Mouse (Mus musculus) CD4-positive, CD25-positive, alpha-beta regulatory T cell, adult 4 months (primary cell): Measurements from ENCODE around the gene Emc10. TPM values are rescaled to one million over a fixed set of nuclear protein-coding genes. Genes with fewer than 3 reads are reported as not detected.

Experiments used
- ATAC-seq: one replicate; pipeline ENCODE4 v1.8.0; 2017
- polyA plus RNA-seq, 2 experiments: library from polyadenylated mRNA; unstranded; fragments of 100-300 nt; shearing (Covaris generic); gene quantifications; one replicate each; pipeline ENCODE4 v1.2.1; 2017

Gene Emc10
- polyA plus RNA-seq, 2 experiments from 2014 or later, result 15.2 to 16.1 TPM

- ATAC-seq, result peak; percentile 84
Observed at GRCm38 (mm10) chr7:44484841-44485571, 11.3 kb downstream of the Emc10 start.

GRCm38 (mm10) chr7:44484109-44484508 is 12.2 kb downstream of the Emc10 start:
- ATAC-seq, result no peak

GRCm38 (mm10) chr7:44482836-44483435 is 13.4 kb downstream of the Emc10 start:
- ATAC-seq, result no peak

- ATAC-seq, result no peak
Observed at GRCm38 (mm10) chr7:44475046-44475614, 21.2 kb downstream of the Emc10 start.

GRCm38 (mm10) chr7:44474419-44474818 is 21.9 kb downstream of the Emc10 start:
- no peak for ATAC-seq

GRCm38 (mm10) chr7:44472961-44473646 is 23.2 kb downstream of the Emc10 start:
- ATAC-seq, result no peak

GRCm38 (mm10) chr7:44472558-44472885 is 23.8 kb downstream of the Emc10 start:
- no peak for ATAC-seq

- no peak for ATAC-seq
Observed at GRCm38 (mm10) chr7:44471880-44472557, 24.3 kb downstream of the Emc10 start.

GRCm38 (mm10) chr7:44470696-44471612 is 25.4 kb downstream of the Emc10 start:
- no peak for ATAC-seq

GRCm38 (mm10) chr7:44469677-44470675 is 26.4 kb downstream of the Emc10 start:
- ATAC-seq, result no peak

GRCm38 (mm10) chr7:44468644-44469285 is 27.6 kb downstream of the Emc10 start:
- ATAC-seq, result no peak

- ATAC-seq, result peak; percentile 98
Observed at GRCm38 (mm10) chr7:44467811-44468411, 28.4 kb downstream of the Emc10 start, which contains the start of gene Josd2. Josd2 (plus strand) TSS chr7:44467980.

GRCm38 (mm10) chr7:44466888-44467311 is 29.4 kb downstream of the Emc10 start:
- ATAC-seq, result no peak

- no peak for ATAC-seq
Observed at GRCm38 (mm10) chr7:44466006-44466887, 30.1 kb downstream of the Emc10 start.

GRCm38 (mm10) chr7:44465111-44465510 is 31.2 kb downstream of the Emc10 start, which contains the start of gene Aspdh:
Aspdh (plus strand) TSS chr7:44465391.
- ATAC-seq, result no peak

GRCm38 (mm10) chr7:44464511-44464910 is 31.8 kb downstream of the Emc10 start:
- ATAC-seq, result no peak

GRCm38 (mm10) chr7:44463556-44464225 is 32.6 kb downstream of the Emc10 start:
- no peak for ATAC-seq

- no peak for ATAC-seq
Observed at GRCm38 (mm10) chr7:44463056-44463425, 33.3 kb downstream of the Emc10 start.
